Mouse (Mus musculus) lung, postnatal 0 days (tissue): ENCODE data around the gene Mlph. TPM values are rescaled to one million over a fixed set of nuclear protein-coding genes. Genes with fewer than 3 reads are reported as not detected.

Source experiments
- ATAC-seq: fragments of 200-750 bp; cut with Nextera tagmentation; 2 replicates; pipeline ENCODE4 v1.8.0; 2017; ENCODE audit warnings: moderate library complexity
- DNase-seq: peaks from one replicate; pipeline ENCODE4 v3.0.0-alpha.2; 2016; ENCODE audit warnings: low spot score
- H3K27ac ChIP-seq: fragments of 300-500 bp; sonication (generic); 2 replicates; pipeline ENCODE4 v1.5.1; 2014; ENCODE audit warnings: antibody characterized with exemption, mild to moderate bottlenecking, low read length, mixed read lengths
- H3K27me3 ChIP-seq: fragments of 300-500 bp; sonication (generic); replicated peaks from 2 replicates; pipeline ENCODE4 v1.6.1; 2014; ENCODE audit warnings: low read length, mixed read lengths; ENCODE audit not compliant: insufficient read depth
- H3K36me3 ChIP-seq: fragments of 300-500 bp; sonication (generic); 2 replicates; pipeline ENCODE4 v1.6.1; 2014; ENCODE audit warnings: low read length, mixed read lengths; ENCODE audit not compliant: insufficient read depth
- H3K4me1 ChIP-seq: fragments of 300-500 bp; sonication (generic); 2 replicates; pipeline ENCODE4 v1.6.1; 2014; ENCODE audit warnings: antibody characterized with exemption, low read depth, low read length, mixed read lengths; ENCODE audit not compliant: insufficient read depth
- H3K4me2 ChIP-seq: fragments of 300-500 bp; sonication (generic); replicated peaks from 2 replicates; pipeline ENCODE4 v1.6.1; 2014; ENCODE audit warnings: low read depth, mild to moderate bottlenecking, low read length, moderate library complexity, mixed read lengths
- H3K4me3 ChIP-seq: fragments of 300-500 bp; sonication (generic); 2 replicates; pipeline ENCODE4 v1.5.1; 2014; ENCODE audit warnings: low read depth, low read length
- H3K9ac ChIP-seq: fragments of 300-500 bp; sonication (generic); replicated peaks from 2 replicates; pipeline ENCODE4 v1.6.1; 2014; ENCODE audit warnings: low read depth, mild to moderate bottlenecking
- H3K9me3 ChIP-seq: fragments of 300-500 bp; sonication (generic); 2 replicates; pipeline ENCODE4 v1.6.1; 2016; ENCODE audit warnings: low read length, mixed read lengths
- CTCF ChIP-seq: IDR thresholded peaks from 2 replicates; pipeline ENCODE4 v1.5.1; 2016; ENCODE audit warnings: antibody characterized with exemption, mild to moderate bottlenecking
- EP300 ChIP-seq: IDR thresholded peaks from 2 replicates; pipeline ENCODE4 v1.6.1; 2016; ENCODE audit warnings: antibody characterized with exemption, mild to moderate bottlenecking, control low read depth
- WGBS: fragments of 180-500 bp; shearing (Covaris S2); extraction: QIAGEN DNeasy Blood & Tissue Kit; methylation state at CpG from one replicate; pipeline ENCODE4 v1.1.7; 2014; 5-methylcytosine and 5-hydroxymethylcytosine counted together
- polyA plus RNA-seq: library from polyadenylated mRNA; unstranded; fragments of >200 nt; fragmentation: Nextera tagmentation; extraction: Ambion mirVana; gene quantifications from 2 replicates; pipeline ENCODE4 v1.2.1, GENCODE M21; 2015

Gene Mlph
- polyA plus RNA-seq, 1 experiment from 2014 or later: 2.7 TPM

GRCm38 (mm10) chr1:90903971-90904458, 10.9 kb upstream of the Mlph start:
- TF ChIP-seq CTCF: no peak
- 0 out of 2 replicates have a peak, but pooled peaks have one; percentile 27 for TF ChIP-seq EP300
- H3K27ac ChIP-seq: no peak overlapping the region
- ATAC-seq (peak; percentile 77), DNase-seq (peak; percentile 86)
- no peaks in the 10 kb centered on the region for H3K36me3 ChIP-seq
- no peaks in the 10 kb centered on the region for H3K9me3 ChIP-seq
- no peak overlapping the region for H3K4me2 ChIP-seq
- H3K4me1 ChIP-seq: peaks cover 3% of the 10 kb centered on the region; the same call in 1 of the 2 replicates
- no peak overlapping the region for H3K4me3 ChIP-seq
- H3K9ac ChIP-seq: no peak overlapping the region
- no peaks in the 10 kb centered on the region for H3K27me3 ChIP-seq
- WGBS: 51% methylated on average over 8 of the region's 8 CpGs

- H3K4me2 ChIP-seq: no peak overlapping the region
- DNase-seq (peak; percentile 7), ATAC-seq (no peak)
- H3K4me3 ChIP-seq: no peak overlapping the region
- no peaks in the 10 kb centered on the region for H3K9me3 ChIP-seq
- no peaks in the 10 kb centered on the region for H3K27me3 ChIP-seq
- H3K36me3 ChIP-seq: no peaks in the 10 kb centered on the region
- H3K4me1 ChIP-seq: 0 out of 2 replicates have a peak, but pooled peaks cover 3% of the 10 kb centered on the region
- 65% methylated on average over 7 of the region's 7 CpGs for WGBS
- TF ChIP-seq CTCF (0 out of 2 replicates have a peak, but pooled peaks have one; percentile 2), EP300 (no peak)
- no peak overlapping the region for H3K9ac ChIP-seq
- H3K27ac ChIP-seq: no peak overlapping the region
These were observed 10.0 kb upstream of the Mlph start for GRCm38 (mm10) chr1:90904729-90905404.

GRCm38 (mm10) chr1:90906357-90906756, 8.5 kb upstream of the Mlph start:
- Histone ChIP-seq H3K4me1 (0 out of 2 replicates have a peak, but pooled peaks cover 6% of the 10 kb centered on the region), H3K4me2 (no peak overlapping the region), H3K9me3 (no peaks in the 10 kb centered on the region), H3K27me3 (no peaks in the 10 kb centered on the region), H3K36me3 (no peaks in the 10 kb centered on the region), H3K9ac (no peak overlapping the region), H3K4me3 (no peak overlapping the region), H3K27ac (no peak overlapping the region)
- TF ChIP-seq CTCF (peak; percentile 96), EP300 (no peak)
- no peak for ATAC-seq
- 11% methylated on average over 2 of the region's 2 CpGs for WGBS
- DNase-seq: peak; percentile 78

- H3K4me2 ChIP-seq: peak overlapping the region; percentile 19; the same call in 1 of the 2 replicates
- no peaks in the 10 kb centered on the region for H3K36me3 ChIP-seq
- TF ChIP-seq CTCF (no peak), EP300 (no peak)
- no peaks in the 10 kb centered on the region for H3K9me3 ChIP-seq
- H3K4me1 ChIP-seq: 0 out of 2 replicates have a peak, but pooled peaks cover 4% of the 10 kb centered on the region
- no peak overlapping the region for H3K9ac ChIP-seq
- ATAC-seq (peak; percentile 45), DNase-seq (peak; percentile 58)
- H3K4me3 ChIP-seq: no peak overlapping the region
- no peak overlapping the region for H3K27ac ChIP-seq
- H3K27me3 ChIP-seq: no peaks in the 10 kb centered on the region
These were observed 5.7 kb upstream of the Mlph start for GRCm38 (mm10) chr1:90909161-90909560.

- peak; percentile 73 for DNase-seq
- TF ChIP-seq EP300 (peak; percentile 23; the same call in 1 of the 2 replicates), CTCF (peak; percentile 69)
- H3K4me2 ChIP-seq: peak overlapping the region; percentile 19
- 0 out of 2 replicates have a peak overlapping the region, but pooled peaks have one; percentile 9 for H3K27ac ChIP-seq
- H3K9ac ChIP-seq: no peak overlapping the region
- no peaks in the 10 kb centered on the region for H3K9me3 ChIP-seq
- no peaks in the 10 kb centered on the region for H3K27me3 ChIP-seq
- peaks cover 5% of the 10 kb centered on the region; the same call in 1 of the 2 replicates for H3K4me1 ChIP-seq
- 21% methylated on average over 17 of the region's 17 CpGs for WGBS
- peak; percentile 83 for ATAC-seq
- no peaks in the 10 kb centered on the region for H3K36me3 ChIP-seq
- H3K4me3 ChIP-seq: no peak overlapping the region
These were observed 5.2 kb upstream of the Mlph start for GRCm38 (mm10) chr1:90909631-90910152.

GRCm38 (mm10) chr1:90913231-90913630, 1.7 kb upstream of the Mlph start:
- no peaks in the 10 kb centered on the region for H3K36me3 ChIP-seq
- WGBS: 74% methylated on average over 6 of the region's 6 CpGs
- no peak overlapping the region for H3K9ac ChIP-seq
- TF ChIP-seq EP300 (no peak), CTCF (no peak)
- H3K27me3 ChIP-seq: no peaks in the 10 kb centered on the region
- H3K9me3 ChIP-seq: no peaks in the 10 kb centered on the region
- no peak for DNase-seq
- H3K4me2 ChIP-seq: no peak overlapping the region
- no peak overlapping the region for H3K27ac ChIP-seq
- no peak overlapping the region for H3K4me3 ChIP-seq
- no peak for ATAC-seq
- H3K4me1 ChIP-seq: peaks cover 13% of the 10 kb centered on the region; the same call in 1 of the 2 replicates
